Mouse (Mus musculus): ENCODE data around the gene Hdac2. TPM values are rescaled to one million over a fixed set of nuclear protein-coding genes. Genes with fewer than 3 reads are reported as not detected.
A peak's percentile ranks its signal among the peaks of the same experiment; 100 is the strongest.

Hdac2 gene
- polyA plus RNA-seq (2012; rRNA removed) = 11.5 and 12.3 TPM in 2 replicates

- TF ChIP-seq POLR2A (IDR thresholded peaks at IDR 0.05; ENCODE audit: borderline replicate concordance, extremely low read depth, low read depth, low read length) (peak; percentile 67; the same call in 1 of the 2 replicates), CTCF (IDR thresholded peaks at IDR 0.05; ENCODE audit: insufficient read depth, low read length) (no peak)
- H3K4me1 ChIP-seq (ENCODE audit: control insufficient read depth, insufficient read depth, low read length) = peaks cover 14% of the 10 kb centered on the region
- peak within 1 kb of the TSS; percentile 74 for H3K4me3 ChIP-seq (replicated peaks; ENCODE audit: extremely low read depth, low read depth, low read length)
- WGBS = under 1% methylated on average over 67 of the region's 67 CpGs
- DNase-seq = peak; percentile 90
Measured at GRCm38 (mm10) chr10:36974086-36974675, at the start of gene Hdac2. TSS of gene Hdac2 (plus strand) at chr10:36974544.

- Histone ChIP-seq H3K4me3 (replicated peaks; ENCODE audit: extremely low read depth, low read depth, low read length) (no peak overlapping the region), H3K4me1 (ENCODE audit: control insufficient read depth, insufficient read depth, low read length) (no peaks in the 10 kb centered on the region)
- WGBS = 60% methylated on average over 3 of the region's 3 CpGs
- TF ChIP-seq CTCF (IDR thresholded peaks at IDR 0.05; ENCODE audit: insufficient read depth, low read length) (no peak), POLR2A (IDR thresholded peaks at IDR 0.05; ENCODE audit: borderline replicate concordance, extremely low read depth, low read depth, low read length) (no peak)
- no peak for DNase-seq
Measured at GRCm38 (mm10) chr10:36928212-36928611, 46.1 kb upstream of the Hdac2 start.

- 82% methylated on average over 5 of the region's 5 CpGs for WGBS
- H3K4me1 ChIP-seq (ENCODE audit: control insufficient read depth, insufficient read depth, low read length) = no peaks in the 10 kb centered on the region
- no peak for TF ChIP-seq POLR2A (IDR thresholded peaks at IDR 0.05; ENCODE audit: borderline replicate concordance, extremely low read depth, low read depth, low read length)
- TF ChIP-seq CTCF (IDR thresholded peaks at IDR 0.05; ENCODE audit: insufficient read depth, low read length) = no peak
Measured at GRCm38 (mm10) chr10:36935863-36936262, 38.5 kb upstream of the Hdac2 start.

GRCm38 (mm10) chr10:36936271-36936670, 38.1 kb upstream of the Hdac2 start:
- TF ChIP-seq POLR2A (IDR thresholded peaks at IDR 0.05; ENCODE audit: borderline replicate concordance, extremely low read depth, low read depth, low read length) (no peak), CTCF (IDR thresholded peaks at IDR 0.05; ENCODE audit: insufficient read depth, low read length) (no peak)
- 38% methylated on average over 2 of the region's 2 CpGs for WGBS
- H3K4me1 ChIP-seq (ENCODE audit: control insufficient read depth, insufficient read depth, low read length) = no peaks in the 10 kb centered on the region

More at GRCm38 (mm10) chr10:36935863-36936262, 38.5 kb upstream of the Hdac2 start:
- no peak for DNase-seq
- no peak overlapping the region for H3K4me3 ChIP-seq (replicated peaks; ENCODE audit: extremely low read depth, low read depth, low read length)

GRCm38 (mm10) chr10:36951742-36952141, 22.6 kb upstream of the Hdac2 start:
- Histone ChIP-seq H3K4me1 (ENCODE audit: control insufficient read depth, insufficient read depth, low read length) (no peaks in the 10 kb centered on the region), H3K4me3 (replicated peaks; ENCODE audit: extremely low read depth, low read depth, low read length) (no peak overlapping the region)
- TF ChIP-seq CTCF (IDR thresholded peaks at IDR 0.05; ENCODE audit: insufficient read depth, low read length) = no peak
- TF ChIP-seq POLR2A (IDR thresholded peaks at IDR 0.05; ENCODE audit: borderline replicate concordance, extremely low read depth, low read depth, low read length) = no peak
- no peak for DNase-seq
- WGBS = 65% methylated on average over 2 of the region's 2 CpGs

More at GRCm38 (mm10) chr10:36936271-36936670, 38.1 kb upstream of the Hdac2 start:
- no peak for DNase-seq
- no peak overlapping the region for H3K4me3 ChIP-seq (replicated peaks; ENCODE audit: extremely low read depth, low read depth, low read length)

- 73% methylated on average over 2 of the region's 2 CpGs for WGBS
- no peak for DNase-seq
- Histone ChIP-seq H3K4me1 (ENCODE audit: control insufficient read depth, insufficient read depth, low read length) (no peaks in the 10 kb centered on the region), H3K4me3 (replicated peaks; ENCODE audit: extremely low read depth, low read depth, low read length) (no peak overlapping the region)
- TF ChIP-seq CTCF (IDR thresholded peaks at IDR 0.05; ENCODE audit: insufficient read depth, low read length) (no peak), POLR2A (IDR thresholded peaks at IDR 0.05; ENCODE audit: borderline replicate concordance, extremely low read depth, low read depth, low read length) (no peak)
Measured at GRCm38 (mm10) chr10:36952622-36953021, 21.7 kb upstream of the Hdac2 start.

- no peak for DNase-seq
- H3K4me1 ChIP-seq (ENCODE audit: control insufficient read depth, insufficient read depth, low read length) = no peaks in the 10 kb centered on the region
- WGBS = 94% methylated on average over 1 of the region's 1 CpGs
- no peak for TF ChIP-seq CTCF (IDR thresholded peaks at IDR 0.05; ENCODE audit: insufficient read depth, low read length)
- no peak for TF ChIP-seq POLR2A (IDR thresholded peaks at IDR 0.05; ENCODE audit: borderline replicate concordance, extremely low read depth, low read depth, low read length)
- no peak overlapping the region for H3K4me3 ChIP-seq (replicated peaks; ENCODE audit: extremely low read depth, low read depth, low read length)
Measured at GRCm38 (mm10) chr10:36959563-36960110, 14.7 kb upstream of the Hdac2 start.

GRCm38 (mm10) chr10:36964406-36964805, 9.9 kb upstream of the Hdac2 start:
- WGBS = 55% methylated on average over 2 of the region's 2 CpGs
- no peak for DNase-seq
- H3K4me3 ChIP-seq (replicated peaks; ENCODE audit: extremely low read depth, low read depth, low read length) = no peak overlapping the region

GRCm38 (mm10) chr10:36974676-36975520, 554 bp downstream of the Hdac2 start:
- no peak for TF ChIP-seq CTCF (IDR thresholded peaks at IDR 0.05; ENCODE audit: insufficient read depth, low read length)
- peak; percentile 39; the same call in 1 of the 2 replicates for TF ChIP-seq POLR2A (IDR thresholded peaks at IDR 0.05; ENCODE audit: borderline replicate concordance, extremely low read depth, low read depth, low read length)
- WGBS = 1% methylated on average over 63 of the region's 63 CpGs
- DNase-seq = no peak
- Histone ChIP-seq H3K4me1 (ENCODE audit: control insufficient read depth, insufficient read depth, low read length) (peaks cover 14% of the 10 kb centered on the region), H3K4me3 (replicated peaks; ENCODE audit: extremely low read depth, low read depth, low read length) (peak overlapping the region; percentile 74)

More at GRCm38 (mm10) chr10:36964406-36964805, 9.9 kb upstream of the Hdac2 start:
- H3K4me1 ChIP-seq (ENCODE audit: control insufficient read depth, insufficient read depth, low read length) = no peaks in the 10 kb centered on the region
- no peak for TF ChIP-seq CTCF (IDR thresholded peaks at IDR 0.05; ENCODE audit: insufficient read depth, low read length)
- no peak for TF ChIP-seq POLR2A (IDR thresholded peaks at IDR 0.05; ENCODE audit: borderline replicate concordance, extremely low read depth, low read depth, low read length)

Data from lung, adult 2 months (tissue).